Mouse (Mus musculus) hindbrain, embryonic 15.5 days (tissue): Measurements from ENCODE around the gene Teddm1b. TPM values are rescaled to one million over a fixed set of nuclear protein-coding genes. Genes with fewer than 3 reads are reported as not detected.
"Not testable (repeated sequence)": the region's sequence is repeated elsewhere in the genome, so short reads cannot be mapped to it uniquely, and the experiment has no call there.

Experiments used
- ATAC-seq: fragments of 200-750 bp; cut with Nextera tagmentation; 2 replicates; pipeline ENCODE4 v1.8.0; 2017; ENCODE audit warnings: low read depth, moderate number of reproducible peaks, moderate TSS enrichment; ENCODE audit not compliant: low FRiP score
- H3K27ac ChIP-seq: fragments of 300-500 bp; sonication (generic); replicated peaks from 2 replicates; pipeline ENCODE4 v1.5.1; 2015; ENCODE audit warnings: mild to moderate bottlenecking, inconsistent platforms
- H3K27me3 ChIP-seq: fragments of 300-500 bp; sonication (generic); 2 replicates; pipeline ENCODE4 v1.6.1; 2015; ENCODE audit warnings: control low read depth, inconsistent platforms
- H3K36me3 ChIP-seq: fragments of 300-500 bp; sonication (generic); 2 replicates; pipeline ENCODE4 v1.6.1; 2015; ENCODE audit warnings: control low read depth, inconsistent platforms
- H3K4me1 ChIP-seq: fragments of 300-500 bp; sonication (generic); replicated peaks from 2 replicates; pipeline ENCODE4 v1.6.1; 2015; ENCODE audit warnings: control low read depth, inconsistent platforms
- H3K4me2 ChIP-seq: fragments of 300-500 bp; sonication (generic); 2 replicates; pipeline ENCODE4 v1.6.1; 2015; ENCODE audit warnings: moderate library complexity, mild to moderate bottlenecking, inconsistent platforms
- H3K4me3 ChIP-seq: fragments of 300-500 bp; sonication (generic); 2 replicates; pipeline ENCODE4 v1.5.1; 2015; ENCODE audit warnings: mild to moderate bottlenecking, inconsistent platforms
- H3K9ac ChIP-seq: fragments of 300-500 bp; sonication (generic); 2 replicates; pipeline ENCODE4 v1.6.1; 2015; ENCODE audit warnings: inconsistent platforms
- H3K9me3 ChIP-seq: fragments of 300-500 bp; sonication (generic); 2 replicates; pipeline ENCODE4 v1.6.1; 2016; ENCODE audit warnings: control low read depth, inconsistent platforms
- WGBS: fragments of 180-500 bp; shearing (Covaris S2); methylation state at CpG from one replicate; pipeline ENCODE4 v1.1.7; 2015; 5-methylcytosine and 5-hydroxymethylcytosine counted together
- polyA plus RNA-seq: library from polyadenylated mRNA; unstranded; fragments of >200 nt; fragmentation: Nextera tagmentation; extraction: Ambion mirVana; gene quantifications from 2 replicates; pipeline ENCODE4 v1.2.1, GENCODE M21; 2015

Gene Teddm1b
- 0.45 and 1.0 TPM in 2 replicates for polyA plus RNA-seq

DNA sequence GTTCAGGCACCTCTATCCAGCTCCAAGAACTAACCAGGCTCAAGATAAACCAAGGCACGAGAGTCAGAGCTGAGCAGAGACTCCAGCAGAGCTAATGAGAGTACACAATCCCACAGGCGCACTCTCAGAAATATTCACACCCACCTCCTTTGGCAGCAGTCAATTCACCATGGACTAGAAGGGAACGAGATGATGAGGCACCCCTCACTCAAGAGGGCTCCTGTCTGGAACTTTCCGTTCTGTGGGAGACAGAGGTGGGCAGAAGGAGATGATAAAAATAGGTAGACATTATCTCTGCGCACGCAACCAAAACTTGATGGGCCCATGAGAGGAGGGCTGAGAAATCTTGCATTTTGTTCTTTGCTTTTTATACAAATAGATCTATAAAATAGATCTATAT lies at the start of gene Teddm1b:
Teddm1b (plus strand) TSS at position 301 of the 400 bp plus-strand sequence.
- Histone ChIP-seq H3K4me3 (no peak within 1 kb of the TSS), H3K4me2 (no peak within 1 kb of the TSS), H3K27me3 (no peaks in the 10 kb centered on the region), H3K4me1 (no peaks in the 10 kb centered on the region), H3K9me3 (no peaks in the 10 kb centered on the region), H3K36me3 (no peaks in the 10 kb centered on the region), H3K9ac (no peak within 1 kb of the TSS), H3K27ac (no peak within 1 kb of the TSS)
- whole genome bisulfite sequencing: 85% methylated on average over 6 of the region's 6 CpGs
- ATAC-seq: no peak

DNA sequence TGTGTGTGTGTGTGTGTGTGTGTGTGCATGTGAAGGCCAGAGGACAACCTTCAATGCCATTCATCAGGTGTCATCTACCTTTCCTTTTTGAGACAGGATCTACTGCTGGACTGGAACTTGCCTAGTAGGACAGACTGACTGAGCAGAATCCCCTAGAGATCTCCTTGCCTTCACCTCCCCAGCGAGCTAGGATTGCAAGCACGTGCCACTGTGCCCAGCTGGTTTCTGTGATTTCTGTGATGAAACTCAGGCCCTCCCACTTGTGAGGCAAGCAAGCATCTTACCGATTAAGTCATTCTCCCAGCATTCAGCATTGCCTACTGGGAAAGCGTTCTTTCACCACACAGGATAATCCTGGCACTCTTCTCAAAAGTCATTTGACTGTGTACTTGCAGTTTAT lies 43.4 kb upstream of the Teddm1b start:
- no peaks in the 10 kb centered on the region for H3K27me3 ChIP-seq
- H3K4me3 ChIP-seq: no peak overlapping the region
- ATAC-seq: no peak
- no peaks in the 10 kb centered on the region for H3K36me3 ChIP-seq
- no peaks in the 10 kb centered on the region for H3K9me3 ChIP-seq
- no peaks in the 10 kb centered on the region for H3K4me1 ChIP-seq
- no peak overlapping the region for H3K4me2 ChIP-seq
- no peak overlapping the region for H3K27ac ChIP-seq
- H3K9ac ChIP-seq: no peak overlapping the region
- 89% methylated on average over 4 of the region's 4 CpGs for WGBS

DNA sequence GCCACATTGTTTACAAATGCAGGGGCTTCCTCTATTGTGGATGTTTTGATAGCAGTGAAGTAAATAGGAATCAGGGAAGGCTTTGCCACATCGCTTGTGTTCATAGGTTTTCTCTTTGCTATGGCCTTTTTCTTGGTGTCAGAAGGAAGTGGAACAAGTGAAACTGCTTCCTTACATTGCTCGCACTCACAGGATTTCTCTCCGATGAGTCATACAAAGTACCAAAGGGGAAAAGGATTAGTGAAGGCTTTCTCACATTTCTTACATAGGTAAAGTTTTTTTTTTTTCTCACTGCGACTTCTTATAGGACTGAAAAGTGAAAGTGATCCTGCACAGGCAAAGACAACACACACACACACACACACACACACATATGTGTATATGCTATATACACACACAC lies 38.1 kb upstream of the Teddm1b start:
- no peaks in the 10 kb centered on the region for H3K4me1 ChIP-seq
- no peaks in the 10 kb centered on the region for H3K9me3 ChIP-seq
- 89% methylated on average over 4 of the region's 4 CpGs for WGBS
- no peak overlapping the region for H3K4me3 ChIP-seq
- H3K9ac ChIP-seq: no peak overlapping the region
- H3K27ac ChIP-seq: no peak overlapping the region
- H3K4me2 ChIP-seq: no peak overlapping the region
- H3K36me3 ChIP-seq: no peaks in the 10 kb centered on the region
- no peaks in the 10 kb centered on the region for H3K27me3 ChIP-seq
- ATAC-seq: no peak

DNA sequence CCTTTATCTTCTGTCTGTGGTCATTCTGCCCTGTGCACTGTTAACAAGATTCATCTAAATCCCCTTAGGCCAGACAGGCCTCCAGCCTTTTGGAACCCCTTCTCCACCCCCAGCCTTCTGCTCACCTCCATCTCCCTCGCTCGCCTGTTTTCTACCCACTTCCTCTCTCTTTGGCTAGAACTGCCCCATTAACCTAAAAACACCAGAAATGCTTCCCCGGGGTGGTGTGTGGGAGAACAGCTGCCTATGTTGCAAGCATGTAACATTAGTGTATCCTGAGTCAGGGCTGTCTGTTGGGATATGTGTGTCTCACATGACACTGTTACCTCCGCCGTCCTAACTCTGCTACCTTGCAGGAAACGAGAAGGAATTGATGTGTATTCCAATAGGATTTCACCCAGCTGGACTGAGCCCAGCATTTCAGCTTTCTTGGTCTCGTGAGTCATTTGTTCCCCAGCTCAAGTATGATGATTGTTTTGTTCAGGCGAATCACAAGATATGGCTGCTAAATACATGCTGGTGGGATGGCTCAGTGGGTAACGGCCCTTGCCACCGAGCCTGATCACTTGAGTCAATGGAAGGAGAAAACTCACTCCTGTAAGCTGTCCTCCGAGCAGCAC lies 31.9 kb upstream of the Teddm1b start:
- H3K27ac ChIP-seq: no peak overlapping the region
- no peaks in the 10 kb centered on the region for H3K36me3 ChIP-seq
- WGBS: 83% methylated on average over 11 of the region's 11 CpGs
- no peaks in the 10 kb centered on the region for H3K4me1 ChIP-seq
- no peak overlapping the region for H3K4me3 ChIP-seq
- no peak overlapping the region for H3K9ac ChIP-seq
- H3K4me2 ChIP-seq: no peak overlapping the region
- ATAC-seq: no peak
- H3K9me3 ChIP-seq: no peaks in the 10 kb centered on the region
- no peaks in the 10 kb centered on the region for H3K27me3 ChIP-seq

DNA sequence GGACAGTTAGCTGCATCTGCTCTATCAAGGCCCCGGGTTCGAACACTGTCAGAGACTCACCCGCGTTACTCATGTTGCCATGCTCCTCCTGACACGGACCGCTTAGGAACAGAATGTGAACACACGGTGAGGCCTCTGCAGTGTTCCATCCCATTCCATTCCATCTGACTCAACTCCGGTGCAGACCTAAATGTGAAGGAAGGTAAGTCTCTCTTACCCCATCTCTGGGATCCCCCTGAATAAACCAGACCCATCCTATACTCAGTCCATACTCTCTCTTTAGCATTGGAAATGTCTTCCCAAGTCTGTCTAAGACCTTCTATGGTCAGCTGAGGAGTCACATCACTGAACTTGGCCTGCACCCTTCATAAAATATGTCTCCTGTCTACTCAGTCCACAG lies 30.1 kb upstream of the Teddm1b start, which contains the start of gene Rgsl1:
Rgsl1 (minus strand) TSS at position 101 of the 400 bp plus-strand sequence.
- Histone ChIP-seq H3K4me2 (no peak within 1 kb of the TSS), H3K36me3 (no peaks in the 10 kb centered on the region), H3K9me3 (no peaks in the 10 kb centered on the region), H3K4me3 (no peak within 1 kb of the TSS), H3K9ac (no peak within 1 kb of the TSS), H3K27ac (no peak within 1 kb of the TSS), H3K27me3 (no peaks in the 10 kb centered on the region), H3K4me1 (no peaks in the 10 kb centered on the region)
- no peak for ATAC-seq
- WGBS: 95% methylated on average over 8 of the region's 8 CpGs

DNA sequence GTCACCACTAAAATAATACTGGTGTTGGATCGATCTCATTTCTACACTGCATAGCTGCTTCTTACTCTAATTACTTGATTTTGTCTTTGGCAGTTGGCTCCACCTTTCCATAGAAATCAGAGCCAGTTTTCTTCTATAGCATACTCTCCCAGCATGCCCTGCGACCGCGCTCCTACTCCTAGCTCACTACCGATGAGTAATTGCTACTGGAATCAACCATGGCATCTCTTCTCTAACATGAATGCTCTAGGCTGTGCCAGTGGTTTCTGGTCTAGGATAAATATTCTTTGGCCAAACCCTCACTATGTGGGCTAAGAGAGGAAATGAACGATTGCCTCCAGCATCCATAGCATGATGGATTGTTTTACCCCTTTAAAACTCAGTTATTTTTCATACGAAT lies 27.7 kb upstream of the Teddm1b start:
- Histone ChIP-seq H3K9ac (no peak overlapping the region), H3K4me3 (no peak overlapping the region), H3K27me3 (no peaks in the 10 kb centered on the region), H3K27ac (no peak overlapping the region), H3K4me1 (no peaks in the 10 kb centered on the region), H3K9me3 (no peaks in the 10 kb centered on the region), H3K4me2 (no peak overlapping the region; the same call in 1 of the 2 replicates), H3K36me3 (no peaks in the 10 kb centered on the region)
- peak; percentile 68 for ATAC-seq
- 83% methylated on average over 7 of the region's 7 CpGs for WGBS

DNA sequence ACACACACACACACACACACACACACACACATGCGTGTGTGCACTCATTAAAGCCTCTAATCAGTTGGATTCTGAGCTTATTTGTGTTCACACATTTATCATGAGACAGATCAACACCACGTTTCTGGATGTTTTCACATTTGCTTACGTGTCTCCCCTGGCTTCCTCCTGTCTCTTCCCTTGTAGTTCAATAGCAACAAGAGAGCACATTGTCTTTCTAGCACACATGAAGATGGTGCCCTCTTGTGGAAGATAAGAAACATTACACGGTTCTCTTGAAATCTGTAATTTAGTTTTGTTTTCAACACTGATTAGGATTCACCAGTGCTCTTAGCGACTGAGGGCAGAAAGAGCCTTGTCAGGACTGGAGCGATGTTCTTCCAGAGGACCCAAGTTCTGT lies 27.3 kb upstream of the Teddm1b start:
- Histone ChIP-seq H3K4me3 (no peak overlapping the region), H3K27ac (no peak overlapping the region), H3K27me3 (no peaks in the 10 kb centered on the region), H3K9ac (no peak overlapping the region), H3K36me3 (no peaks in the 10 kb centered on the region), H3K9me3 (no peaks in the 10 kb centered on the region), H3K4me2 (no peak overlapping the region; the same call in 1 of the 2 replicates), H3K4me1 (no peaks in the 10 kb centered on the region)
- ATAC-seq: peak; percentile 63; the same call in 1 of the 2 replicates
- 30% methylated on average over 6 of the region's 6 CpGs for WGBS

DNA sequence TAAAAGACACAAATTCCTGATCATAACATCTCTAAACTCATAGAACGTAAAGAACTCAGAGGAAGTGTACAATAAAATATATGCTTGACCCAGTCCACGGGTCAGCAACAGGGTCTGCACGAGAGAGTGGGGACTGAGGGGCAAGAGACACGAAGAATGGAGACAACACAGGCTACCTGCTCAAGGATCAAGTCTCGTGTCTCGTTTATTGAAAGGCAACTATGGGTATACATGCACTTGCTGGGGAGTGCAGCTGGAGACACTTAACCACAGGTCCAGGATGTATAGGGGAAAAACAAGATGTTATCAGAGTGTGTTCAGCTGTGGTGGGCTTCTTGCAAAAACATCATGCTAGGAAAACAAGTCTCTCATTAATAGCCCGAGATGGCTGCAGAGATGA lies 21.4 kb upstream of the Teddm1b start:
- not testable (repeated sequence) for H3K4me1 ChIP-seq, H3K27ac ChIP-seq, H3K9ac ChIP-seq, H3K4me2 ChIP-seq, ATAC-seq, H3K4me3 ChIP-seq, H3K36me3 ChIP-seq, H3K9me3 ChIP-seq, H3K27me3 ChIP-seq
- WGBS: 85% methylated on average over 7 of the region's 7 CpGs

DNA sequence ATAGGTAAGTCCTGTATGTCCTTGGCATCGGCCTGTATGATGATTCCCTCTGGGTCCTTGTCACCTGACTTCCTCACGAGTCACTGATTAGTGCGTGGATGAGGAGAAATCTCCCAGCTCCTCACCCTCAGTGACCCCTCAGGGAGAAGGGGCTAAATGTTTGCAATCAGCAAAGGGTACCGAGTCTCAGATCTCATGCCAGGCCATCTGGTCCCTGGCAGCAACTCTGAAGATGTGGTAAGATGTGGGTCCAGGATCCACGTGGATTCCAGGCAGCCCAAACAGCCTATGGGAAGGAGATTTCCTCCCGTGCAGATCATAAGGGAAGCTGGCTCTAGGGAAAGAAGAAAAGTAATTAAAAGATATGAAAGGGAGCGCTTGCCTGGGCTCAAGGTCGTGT lies 18.2 kb upstream of the Teddm1b start:
- ATAC-seq: no peak
- no peak overlapping the region for H3K4me2 ChIP-seq
- H3K9ac ChIP-seq: no peak overlapping the region
- no peaks in the 10 kb centered on the region for H3K36me3 ChIP-seq
- H3K27me3 ChIP-seq: no peaks in the 10 kb centered on the region
- H3K4me1 ChIP-seq: no peaks in the 10 kb centered on the region
- H3K9me3 ChIP-seq: no peaks in the 10 kb centered on the region
- no peak overlapping the region for H3K27ac ChIP-seq
- 75% methylated on average over 8 of the region's 8 CpGs for WGBS
- H3K4me3 ChIP-seq: no peak overlapping the region

DNA sequence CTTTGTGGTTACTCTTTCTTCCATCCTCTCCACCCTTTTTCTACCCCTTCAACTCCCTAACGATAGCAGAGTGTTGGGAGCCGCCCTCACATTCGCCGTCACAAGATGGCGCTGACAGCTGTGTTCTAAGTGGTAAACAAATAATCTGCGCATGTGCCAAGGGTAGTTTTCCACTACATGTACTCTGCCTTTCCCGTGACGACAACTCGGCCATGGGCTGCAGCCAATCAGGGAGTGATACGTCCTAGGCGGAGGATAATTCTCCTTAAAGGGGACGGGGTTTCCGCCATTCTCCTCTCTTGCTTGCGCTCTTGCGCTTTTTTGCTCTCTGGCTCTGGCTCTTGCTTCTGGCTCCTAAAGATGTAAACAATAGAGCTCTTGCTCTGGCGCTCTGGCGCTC lies 6.2 kb downstream of the Teddm1b start:
- H3K9me3 ChIP-seq, H3K27ac ChIP-seq, H3K36me3 ChIP-seq, ATAC-seq, H3K4me2 ChIP-seq, H3K9ac ChIP-seq, H3K4me3 ChIP-seq, H3K27me3 ChIP-seq, H3K4me1 ChIP-seq: not testable (repeated sequence)
- WGBS: 96% methylated on average over 17 of the region's 17 CpGs

DNA sequence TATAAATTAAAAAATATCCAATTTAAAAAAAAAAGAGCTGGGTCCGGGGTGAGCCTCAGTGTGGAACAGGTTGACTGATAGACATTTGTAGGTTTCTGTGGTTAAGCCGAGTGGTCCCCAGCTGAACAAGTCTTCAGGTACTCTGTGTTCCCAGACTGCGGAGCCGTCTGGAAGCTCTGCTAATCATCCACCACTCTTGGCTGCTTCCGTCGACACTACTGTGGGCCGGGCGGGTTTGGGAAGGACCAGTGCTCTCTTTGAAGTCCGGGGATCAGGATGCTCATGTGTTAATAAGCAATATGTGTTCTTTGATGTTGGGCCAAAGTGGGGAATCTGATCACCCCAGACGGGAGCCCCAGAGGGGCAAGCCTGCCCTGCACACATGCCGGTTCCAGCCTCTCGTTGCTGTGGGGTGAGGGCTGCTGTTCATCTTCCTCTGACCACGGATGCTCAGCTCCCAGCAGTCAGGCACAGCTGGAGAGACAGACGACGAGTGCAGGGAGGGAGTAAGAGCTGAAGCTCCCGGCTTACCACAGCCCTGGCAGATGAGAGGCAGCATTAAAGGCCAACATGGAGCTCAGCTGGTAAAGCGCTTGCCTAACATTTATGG lies 12.0 kb downstream of the Teddm1b start:
- H3K4me1 ChIP-seq: peaks cover 3% of the 10 kb centered on the region; the same call in 1 of the 2 replicates
- no peaks in the 10 kb centered on the region for H3K36me3 ChIP-seq
- no peak overlapping the region for H3K9ac ChIP-seq
- H3K4me3 ChIP-seq: no peak overlapping the region
- ATAC-seq: peak; percentile 56; the same call in 1 of the 2 replicates
- no peak overlapping the region for H3K27ac ChIP-seq
- H3K27me3 ChIP-seq: no peaks in the 10 kb centered on the region
- H3K9me3 ChIP-seq: no peaks in the 10 kb centered on the region
- H3K4me2 ChIP-seq: no peak overlapping the region
- WGBS: 43% methylated on average over 17 of the region's 17 CpGs

DNA sequence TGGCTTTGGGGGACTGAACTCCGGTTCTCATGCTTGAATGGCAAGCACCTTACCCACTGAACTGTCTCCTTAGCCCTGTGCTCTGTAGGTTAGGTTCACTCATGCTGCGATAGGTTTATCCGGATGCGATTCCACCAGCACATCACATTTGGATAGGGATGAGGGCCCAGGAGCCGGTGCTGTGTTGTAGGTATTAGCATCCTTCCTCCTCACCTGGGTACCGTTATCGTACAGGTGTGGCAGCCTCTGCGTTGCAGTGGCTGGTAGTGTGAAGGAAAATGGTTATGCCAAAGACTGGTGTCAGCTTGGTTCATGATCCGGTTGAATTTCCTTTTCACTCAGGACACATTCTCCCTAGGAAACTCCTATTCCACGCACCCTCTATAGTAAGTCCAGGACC lies 16.0 kb downstream of the Teddm1b start:
- Histone ChIP-seq H3K4me1 (peaks cover 5% of the 10 kb centered on the region; the same call in 1 of the 2 replicates), H3K4me2 (no peak overlapping the region), H3K9me3 (no peaks in the 10 kb centered on the region), H3K27me3 (no peaks in the 10 kb centered on the region), H3K36me3 (no peaks in the 10 kb centered on the region), H3K27ac (no peak overlapping the region), H3K4me3 (no peak overlapping the region), H3K9ac (no peak overlapping the region)
- WGBS: 95% methylated on average over 10 of the region's 10 CpGs
- no peak for ATAC-seq
